Mouse (Mus musculus) G1E (cell line): ENCODE measurements around the gene Slc10a6. TPM values are rescaled to one million over a fixed set of nuclear protein-coding genes. Genes with fewer than 3 reads are reported as not detected.

Experiments
- ATAC-seq: 2 replicates; pipeline ENCODE4 v1.8.0; 2016; ENCODE audit warnings: mild to moderate bottlenecking; ENCODE audit not compliant: insufficient number of reproducible peaks, poor library complexity, low FRiP score, severe bottlenecking; ENCODE audit errors: extremely low read depth
- DNase-seq: peaks from one replicate; pipeline ENCODE4 v3.0.0; 2012; ENCODE audit warnings: low spot score
- H3K27me3 ChIP-seq: 2 replicates; pipeline ENCODE4 v1.6.1; 2012; ENCODE audit warnings: mild to moderate bottlenecking, low read length, inconsistent platforms; ENCODE audit not compliant: insufficient read depth
- H3K36me3 ChIP-seq: replicated peaks from 2 replicates; pipeline ENCODE3; 2012; ENCODE audit warnings: mild to moderate bottlenecking, inconsistent platforms
- H3K4me1 ChIP-seq: 2 replicates; pipeline ENCODE4 v1.6.1; 2012; ENCODE audit warnings: low read depth, low read length, inconsistent platforms, mixed read lengths; ENCODE audit not compliant: insufficient read depth
- H3K4me3 ChIP-seq: 2 replicates; pipeline ENCODE4 v1.5.1; 2012; ENCODE audit warnings: low read depth, mild to moderate bottlenecking, inconsistent platforms, low read length, moderate library complexity, mixed read lengths
- H3K9me3 ChIP-seq: replicated peaks from 2 replicates; pipeline ENCODE4 v1.6.1; 2012; ENCODE audit warnings: inconsistent platforms
- CTCF ChIP-seq: IDR thresholded peaks from 2 replicates; pipeline ENCODE4 v1.5.1; 2012; ENCODE audit warnings: low read depth, low read length, inconsistent platforms, mixed read lengths
- GATA1 ChIP-seq: IDR thresholded peaks from 2 replicates; pipeline ENCODE4 v1.6.1; 2012; ENCODE audit warnings: borderline replicate concordance, low read length, inconsistent platforms, mixed read lengths
- GATA2 ChIP-seq: IDR thresholded peaks from 2 replicates; pipeline ENCODE4 v1.6.1; 2012; ENCODE audit warnings: low read depth, low read length, inconsistent platforms, borderline replicate concordance
- POLR2AphosphoS5 ChIP-seq: IDR thresholded peaks from 2 replicates; pipeline ENCODE4 v1.6.1; 2012; ENCODE audit warnings: low read depth, low read length, inconsistent platforms; ENCODE audit not compliant: insufficient replicate concordance
- TAL1 ChIP-seq: conservative IDR thresholded peaks from 2 replicates; pipeline ENCODE4 v1.6.1; 2012; ENCODE audit warnings: low read depth, low read length, inconsistent platforms, mixed read lengths
- polyA plus RNA-seq: library from polyadenylated mRNA; stranded (reverse); fragments of >175 nt; gene quantifications from 2 replicates; pipeline ENCODE4 v1.2.3, GENCODE M21; 2012
- total RNA-seq, 2 experiments: library from RNA; stranded (forward) in 1 of 2; stranded (reverse) in 1 of 2; fragments of 200-1000 nt in 1 of 2; fragments of >200 nt in 1 of 2; fragmentation: Nextera tagmentation in 1 of 2; gene quantifications; 2 replicates each; pipeline ENCODE4 v1.2.3; 2014 to 2017

Slc10a6 gene
- total and polyA plus RNA-seq, 3 experiments = 0.11 TPM; not detected in 2

- no peaks in the 10 kb centered on the region for H3K36me3 ChIP-seq
- TF ChIP-seq CTCF = no peak
- no peak for TF ChIP-seq TAL1
- no peak for TF ChIP-seq POLR2AphosphoS5
- no peak for TF ChIP-seq GATA2
- no peak for TF ChIP-seq GATA1
- no peak for DNase-seq
- no peak for ATAC-seq
- H3K9me3 ChIP-seq = peaks cover 55% of the 10 kb centered on the region
- H3K27me3 ChIP-seq = no peaks in the 10 kb centered on the region; the same call in 1 of the 2 replicates
- H3K4me3 ChIP-seq = no peak overlapping the region
- no peaks in the 10 kb centered on the region for H3K4me1 ChIP-seq
Observed at GRCm38 (mm10) chr5:103595394-103596226, 33.6 kb downstream of the Slc10a6 start.

- Histone ChIP-seq H3K4me3 (no peak overlapping the region), H3K36me3 (no peaks in the 10 kb centered on the region), H3K27me3 (no peaks in the 10 kb centered on the region; the same call in 1 of the 2 replicates), H3K4me1 (no peaks in the 10 kb centered on the region), H3K9me3 (peaks cover 43% of the 10 kb centered on the region)
- ATAC-seq (no peak), DNase-seq (no peak)
- no peak for TF ChIP-seq CTCF
- no peak for TF ChIP-seq TAL1
- TF ChIP-seq GATA2 = no peak
- TF ChIP-seq POLR2AphosphoS5 = no peak
- TF ChIP-seq GATA1 = no peak
Observed at GRCm38 (mm10) chr5:103593575-103593974, 35.6 kb downstream of the Slc10a6 start.

- no peak for DNase-seq
- no peaks in the 10 kb centered on the region; the same call in 1 of the 2 replicates for H3K27me3 ChIP-seq
- H3K9me3 ChIP-seq = peaks cover 44% of the 10 kb centered on the region
- ATAC-seq = no peak
- no peaks in the 10 kb centered on the region for H3K4me1 ChIP-seq
- H3K36me3 ChIP-seq = no peaks in the 10 kb centered on the region
- no peak overlapping the region for H3K4me3 ChIP-seq
- no peak for TF ChIP-seq TAL1
Observed at GRCm38 (mm10) chr5:103592706-103593105, 36.5 kb downstream of the Slc10a6 start.

GRCm38 (mm10) chr5:103591846-103592245 lies 37.4 kb downstream of the Slc10a6 start:
- Histone ChIP-seq H3K4me3 (no peak overlapping the region), H3K9me3 (peaks cover 49% of the 10 kb centered on the region), H3K27me3 (no peaks in the 10 kb centered on the region; the same call in 1 of the 2 replicates), H3K36me3 (no peaks in the 10 kb centered on the region), H3K4me1 (no peaks in the 10 kb centered on the region)
- ATAC-seq = no peak
- no peak for TF ChIP-seq GATA1
- TF ChIP-seq TAL1 = no peak
- no peak for TF ChIP-seq CTCF
- no peak for TF ChIP-seq POLR2AphosphoS5
- no peak for TF ChIP-seq GATA2
- no peak for DNase-seq

- Histone ChIP-seq H3K27me3 (no peaks in the 10 kb centered on the region; the same call in 1 of the 2 replicates), H3K36me3 (no peaks in the 10 kb centered on the region), H3K4me1 (no peaks in the 10 kb centered on the region), H3K4me3 (no peak overlapping the region), H3K9me3 (peaks cover 33% of the 10 kb centered on the region)
- ATAC-seq (no peak), DNase-seq (no peak)
- no peak for TF ChIP-seq TAL1
- no peak for TF ChIP-seq GATA2
- TF ChIP-seq POLR2AphosphoS5 = no peak
- no peak for TF ChIP-seq CTCF
- no peak for TF ChIP-seq GATA1
Observed at GRCm38 (mm10) chr5:103587219-103587618, 42.0 kb downstream of the Slc10a6 start.

GRCm38 (mm10) chr5:103579680-103580420 lies 49.4 kb downstream of the Slc10a6 start:
- TF ChIP-seq POLR2AphosphoS5 (no peak), TAL1 (no peak), GATA2 (no peak), GATA1 (no peak), CTCF (no peak)
- peaks cover 31% of the 10 kb centered on the region for H3K9me3 ChIP-seq
- no peak overlapping the region for H3K4me3 ChIP-seq
- ATAC-seq (no peak), DNase-seq (no peak)
- H3K4me1 ChIP-seq = no peaks in the 10 kb centered on the region
- no peaks in the 10 kb centered on the region for H3K36me3 ChIP-seq
- H3K27me3 ChIP-seq = no peaks in the 10 kb centered on the region
